Mouse (Mus musculus) lung, embryonic 14.5 days (tissue): ENCODE results near the gene Wdr18. TPM values are rescaled to one million over a fixed set of nuclear protein-coding genes. Genes with fewer than 3 reads are reported as not detected.
A peak's percentile ranks its signal among the peaks of the same experiment; 100 is the strongest.

Experiments used
- ATAC-seq: fragments of 200-750 bp; cut with Nextera tagmentation; 2 replicates; pipeline ENCODE4 v1.8.0; 2017; ENCODE audit warnings: mild to moderate bottlenecking, moderate TSS enrichment, moderate library complexity; ENCODE audit not compliant: insufficient read depth
- DNase-seq: peaks from one replicate; pipeline ENCODE4 v3.0.0-alpha.2; 2015
- H3K27ac ChIP-seq: fragments of 300-500 bp; sonication (generic); 2 replicates; pipeline ENCODE4 v1.5.1; 2014; ENCODE audit warnings: low read depth, mild to moderate bottlenecking, moderate library complexity
- H3K27me3 ChIP-seq: fragments of 300-500 bp; sonication (generic); 2 replicates; pipeline ENCODE4 v1.6.1; 2014; ENCODE audit warnings: low read length, control low read depth; ENCODE audit not compliant: insufficient read depth
- H3K36me3 ChIP-seq: fragments of 300-500 bp; sonication (generic); 2 replicates; pipeline ENCODE4 v1.6.1; 2014; ENCODE audit warnings: control low read depth; ENCODE audit not compliant: insufficient read depth
- H3K4me1 ChIP-seq: fragments of 300-500 bp; sonication (generic); 2 replicates; pipeline ENCODE4 v1.6.1; 2014; ENCODE audit warnings: antibody characterized with exemption, control low read depth; ENCODE audit not compliant: insufficient read depth
- H3K4me2 ChIP-seq: fragments of 300-500 bp; sonication (generic); 2 replicates; pipeline ENCODE4 v1.6.1; 2014; ENCODE audit warnings: mild to moderate bottlenecking
- H3K4me3 ChIP-seq: fragments of 300-500 bp; sonication (generic); 2 replicates; pipeline ENCODE4 v1.5.1; 2014; ENCODE audit warnings: low read depth, low read length
- H3K9ac ChIP-seq: fragments of 300-500 bp; sonication (generic); 2 replicates; pipeline ENCODE4 v1.6.1; 2014
- H3K9me3 ChIP-seq: fragments of 300-500 bp; sonication (generic); 2 replicates; pipeline ENCODE4 v1.6.1; 2016; ENCODE audit warnings: low read depth, low read length, control low read depth
- CTCF ChIP-seq: IDR thresholded peaks from 2 replicates; pipeline ENCODE4 v1.5.1; 2016; ENCODE audit warnings: antibody characterized with exemption, low read depth
- WGBS: fragments of 180-500 bp; shearing (Covaris S2); extraction: QIAGEN DNeasy Blood & Tissue Kit; methylation state at CpG from one replicate; pipeline ENCODE4 v1.1.7; 2014; 5-methylcytosine and 5-hydroxymethylcytosine counted together
- polyA plus RNA-seq: library from polyadenylated mRNA; unstranded; fragments of >200 nt; fragmentation: Nextera tagmentation; extraction: Ambion mirVana; gene quantifications from 2 replicates; pipeline ENCODE4 v1.2.1, GENCODE M21; 2014

Wdr18 gene
- polyA plus RNA-seq, 1 experiment from 2014 or later: 124 TPM

DNA sequence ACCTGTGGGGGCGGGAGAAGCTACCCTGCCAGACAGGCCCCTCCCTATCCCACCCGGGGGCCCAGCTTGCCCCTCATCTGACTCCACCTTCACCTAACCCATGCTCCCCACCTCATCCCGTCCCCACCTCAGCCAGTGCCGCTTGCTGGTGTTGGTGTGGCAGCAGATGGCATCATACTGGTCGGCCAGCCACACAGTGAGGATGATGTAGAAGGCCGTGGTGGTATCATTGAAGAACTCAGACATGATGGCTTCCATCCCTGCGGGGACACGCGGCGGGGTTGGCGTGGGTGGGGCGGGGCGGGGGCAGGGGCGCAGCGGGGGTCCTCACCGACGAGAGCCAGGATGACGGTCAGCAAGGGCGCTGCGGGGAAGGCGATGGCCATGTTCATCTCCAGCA is 18.1 kb downstream of the Wdr18 start:
- no peak overlapping the region for H3K27ac ChIP-seq
- H3K36me3 ChIP-seq: peaks cover 67% of the 10 kb centered on the region

DNA sequence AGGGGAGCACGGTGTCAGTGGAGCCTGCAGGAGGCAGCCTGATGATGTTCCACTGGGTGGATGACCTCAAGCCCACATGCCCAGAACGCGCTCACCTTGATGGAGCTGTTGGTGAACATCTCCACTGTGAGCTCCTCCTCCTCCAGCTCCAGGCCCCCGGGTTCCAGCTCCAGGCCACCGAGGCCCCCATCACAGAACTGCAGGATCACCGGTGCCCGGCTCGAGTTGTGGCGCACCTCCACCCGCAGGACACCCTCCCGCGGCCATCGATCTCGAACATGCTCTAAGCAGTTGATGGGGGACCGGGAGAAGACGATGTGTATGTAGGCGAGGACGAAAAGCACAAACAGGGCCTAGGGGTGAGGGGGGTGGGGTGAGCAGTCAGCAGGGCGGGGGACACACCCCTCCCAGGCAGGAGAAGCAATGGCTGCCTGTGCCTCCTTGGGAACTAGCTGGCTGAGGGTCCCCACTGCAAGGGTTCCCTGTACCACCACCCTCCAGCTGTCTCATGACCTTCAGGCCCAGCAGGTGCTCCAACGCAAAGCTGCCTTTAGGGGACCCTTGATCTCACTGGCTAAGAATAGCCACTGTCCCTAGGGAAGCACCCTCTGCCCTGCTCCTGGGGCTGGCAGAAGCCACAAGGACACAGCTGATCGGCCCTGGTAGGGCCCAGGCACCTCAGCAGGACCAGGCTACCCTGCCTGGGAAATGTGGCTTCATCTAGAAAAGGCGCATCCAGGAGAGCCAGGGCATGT is 19.6 kb downstream of the Wdr18 start:
- Histone ChIP-seq H3K36me3 (peaks cover 67% of the 10 kb centered on the region), H3K4me3 (no peak overlapping the region), H3K27me3 (no peaks in the 10 kb centered on the region), H3K4me1 (peaks cover 7% of the 10 kb centered on the region; the same call in 1 of the 2 replicates), H3K4me2 (no peak overlapping the region), H3K9ac (no peak overlapping the region), H3K27ac (no peak overlapping the region), H3K9me3 (no peaks in the 10 kb centered on the region)
- WGBS: 93% methylated on average over 22 of the region's 22 CpGs
- ATAC-seq: no peak
- no peak for TF ChIP-seq CTCF
- DNase-seq: no peak

More for the DNA sequence above, 18.1 kb downstream of the Wdr18 start:
- Histone ChIP-seq H3K9ac (no peak overlapping the region), H3K4me2 (no peak overlapping the region), H3K9me3 (no peaks in the 10 kb centered on the region), H3K4me3 (no peak overlapping the region), H3K4me1 (peaks cover 6% of the 10 kb centered on the region; the same call in 1 of the 2 replicates), H3K27me3 (no peaks in the 10 kb centered on the region)
- TF ChIP-seq CTCF: no peak
- 91% methylated on average over 21 of the region's 21 CpGs for WGBS
- DNase-seq (no peak), ATAC-seq (no peak)

DNA sequence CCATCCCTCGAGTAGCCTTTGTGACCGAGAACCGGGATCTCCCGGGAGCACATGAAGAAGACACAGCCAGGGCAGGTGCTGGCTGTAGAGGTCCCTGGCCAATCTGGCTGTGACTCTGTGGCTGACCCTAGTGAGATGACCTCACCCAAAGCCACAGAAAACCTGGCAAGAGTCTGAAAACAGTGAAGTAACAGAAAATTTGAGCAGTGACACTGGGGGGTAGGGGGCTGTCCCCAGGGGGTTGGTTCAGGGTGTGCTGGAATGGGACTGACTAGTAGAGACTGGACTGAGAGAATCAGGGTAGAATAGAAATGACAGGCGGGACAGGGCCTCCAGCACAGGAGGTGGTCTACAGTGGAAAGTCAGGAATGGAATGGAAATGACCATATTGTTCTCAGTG is 23.3 kb downstream of the Wdr18 start:
- peaks cover 34% of the 10 kb centered on the region for H3K36me3 ChIP-seq
- 65% methylated on average over 5 of the region's 5 CpGs for WGBS
- peaks cover 23% of the 10 kb centered on the region for H3K4me1 ChIP-seq
- ATAC-seq (no peak), DNase-seq (no peak)
- TF ChIP-seq CTCF: no peak
- peak overlapping the region; percentile 76 for H3K4me2 ChIP-seq
- H3K27me3 ChIP-seq: no peaks in the 10 kb centered on the region
- peak overlapping the region; percentile 89 for H3K9ac ChIP-seq
- H3K9me3 ChIP-seq: no peaks in the 10 kb centered on the region
- 0 out of 2 replicates have a peak overlapping the region, but pooled peaks have one; percentile 99 for H3K27ac ChIP-seq
- peak overlapping the region; percentile 85 for H3K4me3 ChIP-seq

DNA sequence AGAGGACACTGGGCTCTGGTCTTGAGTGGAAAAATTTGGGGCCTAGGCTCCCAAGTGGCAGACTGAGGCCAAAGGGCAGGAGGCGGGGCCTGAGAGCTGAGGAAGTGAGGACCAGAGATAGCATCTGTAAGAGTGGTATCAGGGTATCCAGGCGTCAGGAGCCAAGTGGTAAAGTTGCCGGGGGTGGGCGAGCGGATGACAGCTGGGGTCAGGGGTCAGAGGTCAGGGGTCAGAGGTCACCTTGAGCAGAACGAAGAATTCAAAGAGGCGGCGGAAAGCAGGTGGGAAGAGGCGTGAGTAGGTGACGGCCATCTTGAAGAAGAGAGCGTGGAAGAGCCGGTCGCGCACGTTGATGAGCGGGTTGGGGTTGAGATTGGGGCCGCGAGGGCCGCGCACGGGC is 23.7 kb downstream of the Wdr18 start:
- Histone ChIP-seq H3K4me1 (peaks cover 23% of the 10 kb centered on the region), H3K4me3 (peak overlapping the region; percentile 85), H3K9ac (peak overlapping the region; percentile 89), H3K36me3 (peaks cover 29% of the 10 kb centered on the region), H3K27me3 (no peaks in the 10 kb centered on the region), H3K9me3 (no peaks in the 10 kb centered on the region), H3K4me2 (peak overlapping the region; percentile 76), H3K27ac (peak overlapping the region; percentile 99)
- TF ChIP-seq CTCF: no peak
- ATAC-seq (no peak), DNase-seq (peak; percentile 63)
- WGBS: under 1% methylated on average over 21 of the region's 21 CpGs

DNA sequence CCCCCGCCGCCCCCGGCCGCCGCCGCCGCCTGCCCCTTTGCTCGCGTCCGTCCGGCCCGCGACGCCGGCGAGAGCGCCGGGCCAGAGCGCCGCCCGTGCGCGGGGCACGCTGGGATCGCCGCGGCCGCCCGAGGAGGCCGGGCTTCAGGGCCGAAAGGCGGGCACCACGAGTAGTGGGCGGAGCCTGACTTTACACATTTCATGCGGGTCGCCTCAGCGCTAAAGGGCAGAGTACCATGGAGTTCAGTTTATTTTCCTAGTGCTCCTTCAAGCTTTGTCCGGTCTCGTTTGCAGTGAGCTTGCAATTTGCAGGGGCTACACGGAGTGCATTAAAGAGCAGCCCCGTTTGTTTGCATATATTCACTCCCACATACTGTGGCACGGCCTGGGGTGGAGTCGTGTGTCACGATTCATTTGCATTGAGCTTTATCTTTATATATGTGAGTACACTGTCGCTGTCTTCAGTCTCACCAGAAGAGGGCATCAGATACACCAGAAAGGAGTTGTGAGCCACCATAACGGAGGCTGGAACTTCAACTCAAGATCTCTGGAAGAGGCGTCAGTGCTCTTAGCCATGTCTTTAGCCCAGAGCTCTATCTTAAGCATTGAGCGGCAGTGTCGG is 24.4 kb downstream of the Wdr18 start, which contains the start of gene Tmem259:
TSS of gene Tmem259 (minus strand) at position 136 of the 622 bp plus-strand sequence.
- H3K4me1 ChIP-seq: peaks cover 26% of the 10 kb centered on the region
- under 1% methylated on average over 49 of the region's 49 CpGs for WGBS
- ATAC-seq: peak; percentile 67

GRCm38 (mm10) chr10:79984871-79985270 is 24.9 kb downstream of the Wdr18 start:
- under 1% methylated on average over 22 of the region's 22 CpGs for WGBS
- Histone ChIP-seq H3K9me3 (no peaks in the 10 kb centered on the region), H3K4me3 (peak overlapping the region; percentile 85), H3K36me3 (peaks cover 19% of the 10 kb centered on the region), H3K27ac (peak overlapping the region; percentile 99), H3K4me2 (peak overlapping the region; percentile 76), H3K27me3 (no peaks in the 10 kb centered on the region), H3K4me1 (peaks cover 31% of the 10 kb centered on the region), H3K9ac (peak overlapping the region; percentile 65)
- DNase-seq (peak; percentile 99), ATAC-seq (peak; percentile 92)
- no peak for TF ChIP-seq CTCF

More for the DNA sequence above, 24.4 kb downstream of the Wdr18 start, which contains the start of gene Tmem259:
- H3K36me3 ChIP-seq: peaks cover 23% of the 10 kb centered on the region
- no peaks in the 10 kb centered on the region for H3K9me3 ChIP-seq
- peak; percentile 97 for DNase-seq
- H3K4me3 ChIP-seq: peak within 1 kb of the TSS; percentile 85
- peak within 1 kb of the TSS; percentile 76 for H3K4me2 ChIP-seq
- peak within 1 kb of the TSS; percentile 99 for H3K27ac ChIP-seq
- TF ChIP-seq CTCF: peak; percentile 71
- no peaks in the 10 kb centered on the region for H3K27me3 ChIP-seq
- peak within 1 kb of the TSS; percentile 89 for H3K9ac ChIP-seq
